Mouse (Mus musculus) spleen, postnatal 14 days (tissue): Measurements from ENCODE around the gene Sumf1.
A peak's percentile ranks its signal among the peaks of the same experiment; 100 is the strongest.

ENCODE experiments used
- DNase-seq, 2 experiments: peaks; one replicate each; pipeline ENCODE4 v3.0.0; 2021 to 2022; ENCODE audit warnings: low spot score in 2 of 2

The Sumf1 gene

DNA sequence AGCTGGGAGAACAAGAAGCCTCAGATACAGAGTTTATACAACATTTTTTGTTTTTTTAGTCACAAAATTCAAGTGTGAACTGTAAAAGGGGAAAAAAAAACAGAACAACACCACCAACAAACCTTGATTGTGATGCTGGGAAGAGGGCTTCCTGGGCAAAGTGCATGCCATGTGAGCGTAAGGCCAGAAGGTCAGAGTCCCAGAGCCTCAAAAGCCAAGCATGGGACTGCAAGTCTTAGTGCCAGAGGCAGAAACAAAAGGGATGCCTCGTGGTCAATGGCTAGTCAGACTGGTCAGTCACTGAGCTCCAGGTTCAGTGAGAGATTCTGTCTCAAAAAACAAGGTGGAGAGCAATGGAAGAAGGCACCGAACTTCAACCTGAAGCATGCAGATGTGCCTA, 92.7 kb downstream of the Sumf1 start:
- no peak for DNase-seq

DNA sequence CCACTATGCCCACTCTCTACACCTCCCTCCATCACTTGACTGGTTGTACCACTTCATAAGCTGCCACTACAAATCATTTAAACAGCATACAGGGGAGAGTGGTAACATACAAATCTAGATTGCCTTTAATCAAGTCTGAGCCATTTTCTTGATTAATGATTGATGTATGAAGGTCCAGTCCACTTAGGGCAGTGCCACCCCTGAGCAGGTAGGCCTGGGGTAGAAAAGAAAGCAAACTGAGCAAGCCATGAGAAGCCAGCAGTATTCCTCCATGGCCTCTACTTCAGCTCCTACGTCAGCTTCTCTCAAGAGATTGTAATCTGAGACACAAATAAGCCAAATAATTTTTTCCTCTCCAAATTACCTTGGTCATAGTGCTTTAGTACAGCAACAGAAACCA, 94.1 kb downstream of the Sumf1 start:
- no peak for DNase-seq

DNA sequence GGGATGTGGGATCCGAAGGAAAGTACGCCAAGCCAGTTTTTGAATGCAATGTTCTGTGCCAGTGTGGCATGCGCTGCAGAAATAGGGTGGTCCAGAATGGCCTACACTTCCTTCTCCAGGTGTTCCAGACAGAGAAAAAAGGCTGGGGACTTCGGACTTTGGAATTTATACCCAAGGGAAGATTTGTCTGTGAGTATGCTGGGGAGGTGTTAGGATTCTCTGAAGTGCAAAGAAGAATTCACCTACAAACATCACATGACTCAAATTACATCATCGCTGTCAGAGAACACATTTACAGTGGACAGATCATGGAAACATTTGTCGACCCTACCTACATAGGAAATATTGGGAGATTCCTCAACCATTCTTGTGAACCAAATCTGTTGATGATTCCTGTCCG, 109.5 kb downstream of the Sumf1 start:
- no peak for DNase-seq

DNA sequence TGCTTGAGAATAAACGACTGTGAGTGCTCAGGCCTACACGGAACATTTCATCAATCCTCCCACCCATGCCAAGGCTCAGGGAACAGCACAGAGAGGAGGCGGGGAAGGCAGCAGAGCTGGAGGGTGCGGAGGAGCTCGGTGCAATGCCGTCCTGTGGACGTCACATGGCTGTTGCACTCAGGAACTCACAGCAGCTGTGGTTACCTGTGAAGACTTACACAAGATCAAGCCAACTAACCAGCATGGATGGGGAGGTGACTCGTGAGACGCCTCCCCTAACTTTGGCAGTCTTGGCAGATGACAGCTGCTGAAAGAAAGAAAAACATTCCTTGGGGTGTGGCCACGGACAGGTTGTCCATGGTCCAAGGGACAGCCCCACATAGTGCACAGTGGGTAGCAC, 110.8 kb downstream of the Sumf1 start:
- no peak for DNase-seq

DNA sequence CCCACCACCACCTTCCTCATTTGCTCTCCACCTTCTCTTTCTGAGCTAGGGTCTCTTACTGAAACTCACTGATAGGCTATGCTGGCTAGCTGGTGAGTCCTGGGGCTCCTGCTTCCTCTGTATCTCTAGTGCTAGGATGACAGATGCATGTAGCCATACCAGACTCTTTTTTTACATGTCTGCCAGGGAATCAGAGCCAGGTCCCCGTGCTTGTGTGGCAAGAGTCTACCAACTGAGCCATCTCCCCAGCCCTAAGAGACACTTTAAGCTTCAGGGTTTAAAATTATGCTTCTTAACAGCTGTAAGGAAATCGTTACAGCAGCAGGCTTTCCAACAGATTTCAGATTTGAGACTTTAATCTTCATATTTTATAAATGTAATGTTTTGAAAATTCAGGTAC, 111.5 kb downstream of the Sumf1 start:
- no peak for DNase-seq

DNA sequence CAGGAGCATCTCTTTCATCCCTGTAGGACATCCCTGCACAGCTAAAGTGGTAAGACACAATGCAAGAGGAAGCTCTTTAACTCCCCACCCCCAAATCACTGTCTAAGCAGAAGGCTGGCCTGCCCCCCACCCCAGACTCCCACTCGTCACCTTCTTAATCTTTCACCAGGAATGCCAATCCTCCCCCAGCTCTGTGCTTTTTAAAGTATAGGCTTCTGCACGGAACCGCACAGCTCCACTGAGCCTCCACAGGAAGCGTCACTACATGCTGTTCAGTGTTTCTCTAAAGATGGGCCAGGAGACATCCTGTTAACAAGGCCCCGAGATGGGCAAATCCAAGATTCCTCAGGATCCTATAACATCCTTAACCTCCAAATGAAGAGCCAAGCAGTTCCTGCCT, 112.3 kb downstream of the Sumf1 start:
- no peak for DNase-seq

DNA sequence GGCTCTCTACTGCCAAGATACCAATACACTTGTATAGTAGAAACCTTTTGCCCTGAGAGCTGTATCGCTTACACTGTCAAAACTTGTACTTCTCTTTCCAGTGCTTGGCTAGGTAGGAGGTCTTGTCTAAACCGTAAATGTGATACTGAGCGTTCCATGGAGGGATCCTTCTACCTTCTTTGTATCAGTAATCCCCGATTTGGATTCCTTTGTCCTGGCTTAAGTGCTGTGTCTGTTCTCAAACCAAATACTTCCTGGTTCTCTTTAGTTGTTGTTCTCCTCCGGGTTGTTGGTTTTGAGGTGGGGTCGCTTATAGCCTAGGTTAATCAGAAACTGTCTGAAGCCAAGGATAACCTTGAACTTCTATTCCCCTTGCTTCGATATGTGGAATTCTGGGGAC, 114.4 kb downstream of the Sumf1 start:
- no peak for DNase-seq

DNA sequence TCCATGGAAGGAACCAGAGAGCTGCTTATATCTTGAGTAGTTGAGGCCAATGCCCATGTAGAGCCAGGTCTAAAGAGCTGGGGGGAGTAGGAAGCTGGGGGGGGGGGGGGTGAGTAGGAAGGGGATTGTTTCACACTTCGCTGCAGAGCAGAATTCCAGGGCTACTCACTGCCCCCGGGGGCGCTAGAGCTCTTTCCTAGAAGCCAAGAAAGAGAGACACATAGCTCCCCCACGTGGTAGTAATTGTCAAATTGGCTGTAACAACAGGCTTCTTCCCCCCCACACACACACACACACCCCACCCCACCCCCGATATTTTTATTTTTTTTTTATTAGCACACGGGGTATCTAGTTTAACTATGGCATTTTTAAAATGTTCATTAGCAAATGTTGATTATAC, 119.8 kb downstream of the Sumf1 start:
- peak; percentile 11 to 61 for DNase-seq

DNA sequence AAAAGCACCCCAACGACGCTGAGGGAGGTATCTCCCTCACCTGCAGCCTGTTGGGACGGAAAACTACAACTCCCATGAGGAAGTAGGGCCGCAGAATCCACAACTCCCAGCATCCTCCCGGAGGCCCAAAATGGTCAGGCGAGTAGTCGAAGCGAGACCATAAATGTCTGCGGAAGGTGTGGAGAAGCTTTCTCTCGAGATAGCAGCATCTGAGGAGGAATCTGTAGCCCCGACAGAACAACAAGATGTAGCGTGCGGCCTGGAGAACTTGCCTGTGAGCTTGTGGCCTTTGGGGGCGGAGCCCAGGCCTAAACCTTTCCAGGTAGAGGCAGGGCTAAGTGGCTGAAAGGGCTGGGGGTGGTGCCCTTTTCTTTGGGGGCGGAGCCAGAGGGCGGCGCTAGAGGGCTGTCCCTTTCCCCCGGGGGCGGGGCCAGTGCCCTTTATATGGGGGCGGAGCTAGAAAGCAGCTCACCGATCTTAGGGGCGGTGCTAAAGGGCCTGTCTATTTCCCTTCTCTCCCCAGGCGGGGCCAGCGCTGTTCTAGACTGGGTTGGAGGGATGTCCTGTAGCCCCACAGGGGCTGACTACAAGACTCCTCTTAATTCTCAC, 120.4 kb downstream of the Sumf1 start, which contains the start of gene Setmar:
Gene Setmar (plus strand): TSS at position 128 of the 609 bp plus-strand sequence.
- DNase-seq, result peak; percentile 91 to 92

DNA sequence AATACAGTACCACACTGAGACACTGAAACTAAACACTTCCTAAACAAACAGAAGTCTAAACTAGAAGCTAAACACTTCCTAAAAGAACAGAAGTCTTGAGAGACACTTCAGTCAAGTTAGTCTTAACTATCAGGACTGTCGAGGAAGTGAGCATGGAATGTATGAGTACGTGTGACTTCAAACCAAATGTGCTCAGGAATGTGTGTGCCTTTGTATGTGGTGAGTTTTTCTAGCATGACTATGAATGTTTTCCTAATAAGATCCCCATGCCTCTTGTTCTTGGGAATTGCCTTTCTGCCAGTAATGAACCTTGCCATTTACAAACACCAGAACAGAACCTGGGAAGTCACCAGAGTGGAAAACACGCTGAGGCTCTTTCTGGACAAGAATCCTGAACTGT, 124.3 kb downstream of the Sumf1 start:
- no peak for DNase-seq

DNA sequence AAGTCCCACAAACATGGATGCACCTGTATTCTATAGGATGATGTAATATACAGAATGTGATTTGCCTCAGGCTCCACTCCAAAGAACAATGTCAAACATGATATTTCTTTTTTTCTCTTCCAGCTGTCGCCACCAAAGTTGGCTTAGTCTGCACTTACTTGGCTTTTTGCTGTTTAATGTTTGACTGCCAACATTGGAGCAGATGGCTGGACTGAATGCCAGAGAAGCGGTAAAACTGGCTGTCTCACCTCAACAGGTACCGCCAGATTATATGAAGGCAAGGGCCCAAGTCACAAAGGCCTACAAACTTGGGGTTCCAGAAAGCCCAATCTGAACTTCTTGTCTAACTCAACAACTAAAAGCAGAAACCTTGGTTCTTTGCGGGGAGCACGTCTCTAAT, 127.3 kb downstream of the Sumf1 start:
- no peak for DNase-seq

DNA sequence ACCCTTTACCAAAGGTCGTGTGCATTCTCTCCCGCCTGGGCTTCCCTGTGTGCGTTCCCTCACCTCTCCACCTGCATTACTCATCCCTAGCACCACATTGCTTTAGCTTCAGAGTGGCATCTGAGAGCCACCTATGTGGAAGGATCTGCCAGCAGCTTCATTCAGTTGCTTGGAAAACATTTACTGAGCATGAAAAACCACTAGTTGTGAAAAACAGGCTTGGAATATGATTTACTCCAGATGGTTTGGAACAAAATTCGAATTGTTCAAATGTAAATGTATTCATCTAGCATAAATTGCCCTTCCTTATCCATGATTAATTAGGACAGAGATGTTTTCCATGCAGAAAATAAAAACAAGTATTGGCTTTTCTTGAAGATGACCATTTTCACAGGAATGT, 128.0 kb downstream of the Sumf1 start:
- no peak for DNase-seq
